Mouse (Mus musculus) heart, adult 2 months (tissue): ENCODE measurements at regions not wholly inside any gene's neighbourhood (a gene's known extent, or its start where the extent isn't known, plus 50 kb on each side); places are given as distances from the start of the nearest gene placed in this dataset.

Experiments
- DNase-seq, 2 experiments: peaks; one replicate each; pipeline ENCODE4 v3.0.0; 2021
- H3K27ac ChIP-seq: fragments of 200-600 bp; 2 replicates; pipeline ENCODE4 v1.8.1; 2022
- H3K27me3 ChIP-seq: fragments of 200-500 bp; 2 replicates; pipeline ENCODE4 v1.6.1; 2012; ENCODE audit warnings: mild to moderate bottlenecking, low read length, inconsistent platforms, mixed read lengths; ENCODE audit not compliant: control insufficient read depth, insufficient read depth
- H3K36me3 ChIP-seq: fragments of 200-500 bp; 2 replicates; pipeline ENCODE4 v1.6.1; 2012; ENCODE audit warnings: low read length, inconsistent platforms; ENCODE audit not compliant: control insufficient read depth, insufficient read depth
- H3K4me1 ChIP-seq: fragments of 200-500 bp; 2 replicates; pipeline ENCODE4 v1.6.1; 2011; ENCODE audit warnings: low read length; ENCODE audit not compliant: control insufficient read depth, insufficient read depth
- H3K4me3 ChIP-seq: fragments of 200-600 bp; 2 replicates; pipeline ENCODE4 v1.8.1; 2022
- H3K79me2 ChIP-seq: fragments of 200-500 bp; replicated peaks from 2 replicates; pipeline ENCODE4 v1.6.1; 2012; ENCODE audit warnings: mild to moderate bottlenecking, inconsistent platforms, low read length, moderate library complexity, mixed read lengths; ENCODE audit not compliant: control insufficient read depth, insufficient read depth
- H3K9ac ChIP-seq: fragments of 200-500 bp; 2 replicates; pipeline ENCODE4 v1.6.1; 2012; ENCODE audit warnings: low read depth, mild to moderate bottlenecking, control low read depth, inconsistent platforms, low read length, mixed read lengths
- CTCF ChIP-seq: fragments of 200-600 bp; IDR thresholded peaks from 2 replicates; pipeline ENCODE4 v1.8.1; 2022; ENCODE audit warnings: antibody characterized with exemption, mild to moderate bottlenecking, moderate library complexity
- EP300 ChIP-seq: fragments of 200-500 bp; IDR thresholded peaks from 2 replicates; pipeline ENCODE4 v1.6.1; 2011; ENCODE audit warnings: low read depth, low read length, control low read depth; ENCODE audit not compliant: insufficient read depth
- POLR2A ChIP-seq: fragments of 200-500 bp; IDR thresholded peaks from 2 replicates; pipeline ENCODE4 v1.6.1; 2011; ENCODE audit warnings: mild to moderate bottlenecking, low read depth, low read length, control low read depth; ENCODE audit not compliant: insufficient read depth
- whole genome bisulfite sequencing: fragments of 180-500 bp; shearing (Covaris S2); methylation state at CpG from one replicate; pipeline ENCODE4 v1.1.7; 2018; 5-methylcytosine and 5-hydroxymethylcytosine counted together
- intact Hi-C: fragments of 180-260 bp; cut with DNase I; formaldehyde crosslinking; loops from one replicate; pipeline ENCODE4 v1.15.1; 2025

GRCm38 (mm10) chr1:92698541-92698940 lies 49.9 kb upstream of the Otos start:
- Histone ChIP-seq H3K36me3 (no peaks in the 10 kb centered on the region), H3K27ac (peak overlapping the region; percentile 56), H3K4me1 (peaks cover 5% of the 10 kb centered on the region; the same call in 1 of the 2 replicates), H3K27me3 (no peaks in the 10 kb centered on the region), H3K4me3 (no peak overlapping the region), H3K9ac (no peak overlapping the region), H3K79me2 (no peaks in the 10 kb centered on the region)
- 66% methylated on average over 3 of the region's 3 CpGs for WGBS
- intact Hi-C loops, result loop anchor here (2.0 to 5.0 kb wide), 3 partner anchors 44 to 199 kb away; no protein-coding TSS in a partner anchor
- no peak for DNase-seq
- TF ChIP-seq POLR2A (no peak), CTCF (no peak), EP300 (no peak)
